Mouse (Mus musculus): ENCODE data around the gene G6pc3.

The G6pc3 gene

DNA sequence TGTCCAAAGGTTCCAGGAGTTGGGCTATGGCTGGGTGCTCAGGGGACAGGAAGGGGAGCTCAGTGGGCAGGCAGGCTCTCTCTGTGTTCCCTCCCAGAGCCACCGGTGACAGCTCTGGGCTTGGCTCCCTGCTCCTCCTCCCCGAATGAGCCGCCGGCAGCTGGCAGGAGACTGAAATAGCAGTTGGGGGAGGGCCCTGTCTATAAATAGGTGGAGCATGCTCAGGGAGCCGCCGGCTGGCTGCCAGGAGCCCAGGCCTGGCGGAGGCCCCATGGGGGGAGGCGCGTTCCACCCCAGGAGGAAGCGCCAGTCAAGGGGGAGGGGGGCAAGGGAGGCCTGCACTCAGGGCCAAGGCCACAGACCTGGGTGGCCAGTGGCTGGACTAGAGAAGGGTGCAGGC, 29.4 kb downstream of the G6pc3 start:
- DNase-seq (ENCODE audit: low spot score in 2 of 2), result peak; percentile 91

DNA sequence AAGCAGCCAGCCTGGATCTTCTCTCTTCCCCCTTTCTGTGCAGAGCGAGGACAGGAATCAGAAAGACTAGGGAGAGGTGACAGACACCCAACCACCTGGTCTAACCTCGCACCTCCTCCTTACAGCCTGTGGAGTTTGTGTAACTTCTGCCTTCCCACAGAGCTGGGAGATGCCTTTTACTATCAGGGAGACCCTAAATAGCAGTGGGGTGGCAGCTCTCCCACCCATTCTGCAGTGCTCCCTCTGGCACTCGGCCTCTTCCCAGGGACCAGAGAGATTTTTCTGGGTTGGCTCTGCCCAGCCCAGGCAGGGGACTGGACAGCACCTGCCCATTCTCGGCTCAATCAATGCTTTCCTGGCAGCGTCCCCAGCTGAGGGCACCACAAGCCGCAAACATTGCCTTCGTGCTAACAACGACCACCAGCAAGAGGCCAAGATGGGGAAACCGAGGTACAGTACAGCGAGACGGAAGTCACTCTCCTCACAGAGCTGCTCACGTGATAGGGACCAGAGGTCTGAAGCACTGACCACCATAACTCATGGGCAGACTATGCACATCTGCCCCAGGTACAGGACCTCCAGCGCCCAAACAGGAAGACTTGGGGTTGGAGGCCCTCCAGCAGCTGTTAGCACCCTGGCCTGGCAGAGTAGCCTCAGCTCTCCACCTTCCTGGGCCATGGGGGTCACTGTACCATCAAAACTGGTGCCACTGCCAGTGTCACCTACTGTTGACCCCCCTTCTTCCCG, 30.0 kb downstream of the G6pc3 start:
- no peak for DNase-seq (ENCODE audit: low spot score in 2 of 2)

DNA sequence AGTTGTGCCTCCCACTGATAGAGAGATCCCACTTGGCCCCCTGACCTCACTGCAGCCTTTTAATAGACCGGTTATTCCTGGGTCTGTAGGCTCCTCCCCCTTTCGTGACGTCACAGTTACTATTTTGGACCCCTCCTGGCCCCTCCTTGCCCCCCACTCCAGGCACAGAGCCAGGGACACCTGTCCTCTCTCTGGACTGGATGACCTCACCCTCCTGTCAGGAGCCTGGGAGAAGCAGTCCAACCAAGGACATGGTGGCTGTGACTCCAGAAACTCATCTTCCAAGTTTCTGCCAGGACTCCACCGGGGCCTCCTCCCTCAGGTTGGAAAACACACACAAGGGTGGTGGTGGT, 30.6 kb downstream of the G6pc3 start:
- no peak for DNase-seq (ENCODE audit: low spot score in 2 of 2)

DNA sequence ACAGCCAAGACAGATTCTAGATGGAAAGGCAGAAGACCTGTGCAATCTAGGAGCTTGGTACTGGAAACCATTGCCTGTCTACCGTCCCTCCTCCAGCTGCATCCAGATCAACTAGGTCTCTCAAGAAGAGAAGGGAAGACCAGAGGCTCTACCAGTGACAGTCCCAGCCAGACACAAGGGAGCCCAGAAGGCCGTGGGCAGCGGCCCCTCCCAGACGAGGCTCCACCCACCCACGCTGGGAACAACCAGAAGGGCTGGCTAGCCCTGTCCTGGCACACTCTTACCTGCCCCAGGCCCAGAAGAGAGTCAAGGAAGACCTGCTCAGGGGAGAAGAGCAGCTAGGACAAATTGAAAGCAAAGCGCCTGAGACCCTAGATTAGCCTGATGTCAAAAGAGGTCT, 31.0 kb downstream of the G6pc3 start:
- DNase-seq (ENCODE audit: low spot score in 2 of 2), result no peak

DNA sequence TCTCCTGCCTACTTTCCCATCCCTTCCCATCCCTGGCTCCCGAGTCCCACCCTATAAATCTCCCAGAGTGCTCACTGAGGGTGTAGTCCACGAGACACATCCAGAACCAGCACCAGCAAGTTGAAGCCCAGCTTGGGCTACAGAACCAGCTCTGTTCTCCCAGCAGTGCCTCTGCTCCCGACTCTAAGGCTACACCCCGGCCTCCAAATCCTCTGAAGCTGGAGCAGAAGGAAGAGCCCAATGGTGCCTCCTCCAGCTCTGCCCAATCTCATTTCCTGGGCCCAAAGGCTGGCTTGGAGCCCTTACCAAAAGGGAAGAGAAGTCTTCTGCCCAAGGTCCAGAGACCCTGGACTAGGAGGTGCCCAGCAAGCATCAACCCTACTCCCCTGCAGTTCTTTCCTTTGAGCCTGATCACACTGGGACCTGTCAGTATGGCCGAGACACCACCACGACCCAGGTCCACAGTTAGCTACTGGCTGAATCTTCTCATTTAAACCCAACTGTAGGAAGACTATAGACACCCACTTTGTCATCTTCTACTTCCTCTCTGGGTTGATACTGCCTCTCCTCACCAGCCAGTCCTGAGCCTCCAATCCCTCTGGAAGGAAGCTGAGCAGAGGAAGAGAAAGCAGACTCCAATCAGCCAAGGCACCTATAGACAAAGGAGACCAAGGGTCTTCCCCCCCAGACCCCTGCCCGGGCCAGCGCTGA, 32.0 kb downstream of the G6pc3 start:
- no peak for DNase-seq (ENCODE audit: low spot score in 2 of 2)

DNA sequence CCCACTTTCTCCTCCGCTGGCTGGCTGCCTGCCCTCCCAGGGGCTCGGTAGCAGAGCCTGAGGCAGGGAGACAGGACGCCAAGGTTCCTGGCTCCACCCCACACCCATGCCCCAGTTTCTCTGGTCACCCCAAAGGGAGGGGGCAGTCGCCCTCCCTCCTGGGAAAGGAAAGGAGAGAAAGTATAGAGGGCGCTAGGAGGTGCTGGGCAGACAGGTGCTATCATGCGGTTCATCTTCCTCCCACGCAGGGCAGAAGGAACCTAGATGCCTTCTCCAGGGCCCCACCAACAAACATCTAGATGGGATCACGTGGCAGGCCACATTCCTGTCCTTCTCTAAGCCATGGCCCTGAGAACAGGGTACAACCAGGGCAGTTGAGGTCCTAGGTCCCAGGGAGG, 32.5 kb downstream of the G6pc3 start:
- no peak for DNase-seq (ENCODE audit: low spot score in 2 of 2)

DNA sequence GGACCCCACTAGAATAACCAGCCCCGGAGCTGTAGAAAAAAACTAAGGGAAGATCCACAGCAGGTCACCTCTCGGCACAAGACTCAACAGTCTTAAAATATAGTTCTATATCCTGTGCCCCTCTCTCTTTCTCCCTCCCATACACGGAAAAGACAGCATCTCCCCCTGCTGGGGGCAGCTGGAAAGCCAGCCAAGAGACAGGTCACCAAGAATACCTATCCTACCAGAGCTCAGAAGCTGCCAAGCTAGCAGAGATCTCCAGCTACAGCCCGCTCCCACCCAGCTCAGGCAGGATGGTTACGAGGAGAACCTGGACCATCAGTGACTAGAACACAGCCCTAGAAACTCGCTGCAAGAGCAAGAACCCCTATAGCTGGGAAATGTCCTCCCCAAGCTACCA, 33.7 kb downstream of the G6pc3 start:
- no peak for DNase-seq (ENCODE audit: low spot score in 2 of 2)

DNA sequence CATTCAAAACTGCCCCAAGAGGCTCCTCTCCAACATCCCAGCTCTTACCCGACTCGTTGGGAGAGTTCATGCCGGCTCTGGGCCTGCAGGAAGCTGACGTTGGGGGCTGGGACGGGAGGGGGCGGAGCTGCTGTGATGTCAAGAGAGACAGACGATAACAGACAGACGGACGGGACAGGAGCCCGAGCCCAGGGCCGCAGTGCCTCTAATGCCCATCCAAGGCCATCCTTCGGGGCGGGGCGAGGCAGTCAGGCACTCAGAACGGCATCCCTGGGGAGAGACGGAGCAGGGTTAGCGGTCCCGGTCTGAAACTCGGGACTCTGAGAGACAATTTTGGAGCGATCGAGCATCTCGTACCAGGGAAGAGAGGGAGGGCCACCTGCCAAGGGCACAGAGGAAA, 35.3 kb downstream of the G6pc3 start:
- no peak for DNase-seq (ENCODE audit: low spot score in 2 of 2)

DNA sequence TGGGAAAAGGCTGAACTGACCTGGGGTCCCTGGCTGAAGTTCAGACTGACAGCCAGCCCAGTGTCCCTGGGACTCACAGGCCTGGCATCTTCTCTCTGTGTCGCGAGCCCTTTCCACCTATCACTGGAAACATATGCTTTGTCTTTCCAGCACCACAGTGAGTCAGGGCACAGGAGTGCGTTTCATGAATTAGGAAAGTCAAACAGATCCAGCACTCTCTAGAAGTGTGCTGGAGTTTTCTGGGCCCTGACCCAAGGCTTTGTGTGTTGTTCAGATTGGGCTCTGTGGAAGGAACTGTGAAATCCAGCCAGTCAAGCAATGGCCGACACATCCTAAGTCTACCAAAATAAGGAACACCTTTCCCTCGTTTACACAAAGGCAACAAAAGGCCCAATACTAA, 35.8 kb downstream of the G6pc3 start:
- DNase-seq (ENCODE audit: low spot score in 2 of 2), result no peak

DNA sequence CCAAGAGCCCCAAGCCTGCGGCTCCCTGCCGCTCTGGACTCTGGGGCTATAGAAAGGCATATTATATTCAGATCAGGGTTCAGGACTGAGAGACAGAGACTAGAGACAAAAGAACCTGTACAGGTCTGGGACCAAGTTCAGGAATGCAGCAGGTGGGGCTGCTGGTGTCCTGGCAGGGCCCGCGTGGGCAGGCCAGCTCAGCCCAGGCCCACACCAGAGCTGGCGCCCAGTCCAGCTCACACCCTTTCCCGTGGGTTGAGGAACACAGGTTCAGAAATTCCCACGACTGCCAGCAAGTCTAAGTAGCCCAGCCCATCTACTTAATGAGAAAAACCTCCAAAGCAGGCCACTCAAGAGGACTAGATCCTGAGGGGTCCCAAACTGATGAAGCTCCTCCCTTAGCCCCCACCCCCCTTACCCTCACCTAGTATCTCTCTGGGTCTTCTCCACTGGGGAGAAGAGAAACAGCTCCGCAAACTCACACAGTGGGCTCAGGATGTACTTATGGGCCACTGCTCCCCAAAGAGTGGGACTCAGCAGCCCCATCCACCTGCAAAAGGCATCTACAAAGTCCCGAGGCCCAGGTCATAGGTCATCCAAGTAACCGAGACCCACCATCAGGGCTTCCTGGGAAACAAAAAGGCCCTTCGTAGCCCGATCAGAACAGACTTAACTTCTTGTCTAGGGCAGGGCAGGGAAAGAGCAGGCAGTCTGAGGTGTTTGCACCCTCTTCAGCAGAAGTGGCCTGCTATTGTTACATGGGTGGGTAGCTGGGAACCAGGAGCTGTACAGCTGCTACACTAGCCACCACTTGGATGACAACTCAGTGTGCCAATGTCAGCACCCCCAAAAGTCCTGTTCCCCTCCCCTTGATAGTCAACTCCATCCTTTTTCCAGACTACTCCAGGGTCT, 36.9 kb downstream of the G6pc3 start:
- no peak for DNase-seq (ENCODE audit: low spot score in 2 of 2)

DNA sequence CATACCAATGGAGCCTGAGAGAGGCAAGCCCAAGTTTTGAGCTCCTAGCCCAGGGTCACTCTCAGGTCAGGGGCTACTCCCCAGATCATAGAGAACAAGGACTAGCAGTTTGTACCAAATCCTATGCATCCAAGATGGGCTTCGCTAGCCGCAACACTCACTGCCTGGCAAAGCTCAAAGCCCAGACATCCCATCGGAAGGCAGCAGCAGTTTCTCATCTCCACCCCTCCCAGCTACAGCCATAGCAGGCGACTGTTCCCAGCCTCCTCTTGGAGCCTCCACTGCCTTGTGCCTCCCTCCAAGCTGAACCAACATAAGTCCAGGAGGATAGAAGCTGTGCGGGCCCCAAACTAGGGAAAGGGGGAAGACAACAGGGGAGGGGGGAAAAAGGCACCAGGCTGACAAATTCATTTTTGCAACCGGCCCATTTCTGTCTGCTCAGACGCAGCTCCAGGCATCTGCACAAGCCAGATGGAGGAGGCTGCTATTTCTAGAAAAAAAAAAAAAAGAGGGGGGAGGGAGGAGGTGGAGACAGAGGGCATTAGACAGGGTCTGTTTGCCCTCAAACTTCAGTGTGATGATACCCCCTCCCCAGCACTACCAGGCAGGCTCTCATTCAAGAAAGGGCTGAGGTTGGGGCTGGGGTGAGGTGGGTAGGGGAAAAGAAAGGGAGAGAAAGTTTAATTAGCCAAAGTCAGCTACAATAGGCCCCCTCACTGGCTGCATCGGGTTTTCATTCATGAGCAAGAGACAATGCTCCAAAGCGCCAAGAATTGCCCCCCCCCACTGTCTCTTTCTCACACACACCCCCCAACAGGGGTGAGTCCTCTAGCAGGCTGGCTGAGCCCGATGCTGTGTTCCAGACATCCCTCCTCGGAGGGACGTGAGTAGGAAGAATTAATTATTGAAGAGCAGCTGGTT, 38.1 kb downstream of the G6pc3 start:
- DNase-seq (ENCODE audit: low spot score in 2 of 2), result no peak

DNA sequence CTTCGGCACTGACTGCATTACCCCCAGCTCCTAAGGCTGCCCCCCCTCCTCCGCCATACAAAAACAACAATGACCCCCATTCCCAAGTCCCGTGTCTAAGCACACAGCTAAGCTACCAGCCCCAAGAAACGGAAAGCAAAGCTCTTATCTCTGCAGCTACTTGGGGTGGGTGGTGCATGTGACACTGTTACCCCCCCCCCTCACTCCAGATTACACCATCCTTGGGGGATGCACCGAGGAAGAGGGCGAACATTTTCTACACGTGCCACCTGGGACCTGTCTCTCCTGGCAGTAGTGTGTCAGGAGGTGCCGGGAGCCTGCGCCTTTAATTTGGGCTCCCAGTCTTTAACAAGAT, 38.7 kb downstream of the G6pc3 start:
- no peak for DNase-seq (ENCODE audit: low spot score in 2 of 2)

DNA sequence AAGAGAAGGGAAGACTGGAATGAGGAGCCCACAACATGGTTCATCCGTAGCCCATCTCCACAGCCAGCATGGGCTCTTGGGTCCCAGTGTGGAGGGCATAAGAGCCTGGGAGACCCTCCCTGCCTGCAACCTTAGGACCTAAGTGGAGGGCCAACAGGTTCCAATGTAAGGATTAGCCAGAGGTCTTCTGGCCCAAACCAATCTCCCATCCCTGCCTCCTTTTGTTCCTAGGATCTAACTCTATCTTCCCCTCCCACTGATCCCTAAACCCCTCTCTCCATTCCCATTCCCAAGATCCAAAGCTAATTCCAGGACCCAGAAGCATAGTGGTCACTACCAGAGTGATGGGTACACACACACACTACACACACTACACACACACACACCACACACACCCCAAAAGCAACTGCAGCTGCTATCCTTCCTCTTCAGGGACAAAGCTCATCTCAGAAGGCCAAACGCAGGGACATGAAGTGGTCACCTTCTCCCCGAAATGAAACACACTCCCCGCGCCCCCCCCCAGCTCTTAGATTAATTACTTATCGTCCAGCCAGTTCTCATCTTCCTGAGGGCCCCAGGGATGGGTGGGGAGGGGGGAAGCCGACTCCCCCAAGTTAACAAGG, 39.3 kb downstream of the G6pc3 start:
- DNase-seq (ENCODE audit: low spot score in 2 of 2), result no peak

DNA sequence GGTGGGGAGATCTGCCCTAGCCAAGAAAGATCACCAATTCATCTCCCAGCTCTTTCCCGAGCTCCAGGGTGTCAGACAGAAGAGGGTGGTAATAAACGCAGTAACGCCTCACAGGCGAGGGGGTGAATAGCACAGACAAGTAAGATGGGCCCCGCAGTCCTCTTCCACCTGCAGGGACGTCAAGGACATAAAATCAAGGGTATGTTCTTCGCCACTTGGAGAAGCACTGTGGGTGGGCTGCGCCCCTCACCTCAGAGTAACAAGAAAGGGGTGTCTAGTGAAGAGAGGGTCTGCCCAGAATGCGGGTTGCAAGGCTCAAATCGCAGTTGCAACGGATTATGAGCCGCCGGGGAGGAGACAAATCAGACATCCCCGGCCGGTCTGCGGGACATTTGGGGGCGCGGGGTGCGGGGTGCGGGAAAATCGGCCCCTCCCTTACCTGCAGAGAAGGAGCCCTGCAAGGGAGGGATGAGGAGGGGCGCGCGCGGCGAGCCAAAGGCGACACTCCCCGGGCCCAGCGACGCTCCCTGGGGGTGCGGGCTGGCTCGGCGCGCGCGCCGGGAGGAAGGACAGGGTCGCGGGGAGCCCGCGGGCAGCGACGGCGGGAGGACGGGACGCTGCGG, 40.0 kb downstream of the G6pc3 start:
- DNase-seq (ENCODE audit: low spot score in 2 of 2), result no peak

DNA sequence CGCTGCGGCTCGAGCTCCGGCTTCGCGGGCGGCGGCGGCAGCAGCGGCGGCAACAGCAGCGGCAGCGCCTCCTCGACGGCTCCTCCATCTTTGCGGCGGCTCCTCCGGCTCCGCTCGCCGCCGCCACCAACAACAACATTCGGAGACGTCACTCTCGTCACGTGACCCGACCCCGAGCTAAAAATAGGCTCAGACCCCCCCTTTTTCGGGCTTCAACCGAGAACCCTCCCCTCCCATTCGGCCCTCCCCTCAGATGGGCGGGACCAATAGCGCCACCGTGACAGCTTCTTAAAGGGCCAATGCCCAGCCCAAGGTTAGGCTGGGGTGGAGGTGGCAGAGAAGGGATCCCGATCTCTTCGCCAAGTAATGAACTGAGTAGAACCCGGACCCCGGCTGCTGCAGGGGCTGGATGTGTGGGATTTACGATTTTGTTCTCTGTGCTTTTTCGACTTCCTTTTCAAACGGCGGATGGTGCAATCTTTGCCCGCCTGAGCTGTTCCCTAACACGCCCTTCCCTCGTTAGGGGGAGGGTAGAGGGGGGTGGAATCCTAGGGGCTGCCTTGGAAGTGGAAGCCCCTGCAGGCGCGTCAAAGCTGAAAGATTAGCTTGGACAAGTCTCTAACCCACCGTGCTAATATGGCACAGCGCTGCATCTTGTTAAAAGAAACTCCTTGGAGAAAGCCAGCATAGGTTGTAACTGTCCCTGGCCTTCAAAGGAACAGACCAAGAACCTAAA, 40.8 kb downstream of the G6pc3 start, which contains the start of gene Hdac5:
TSS of gene Hdac5 (minus strand) at position 161 of the 736 bp plus-strand sequence.
- peak; percentile 96 to 98 for DNase-seq (ENCODE audit: low spot score in 2 of 2)

DNA sequence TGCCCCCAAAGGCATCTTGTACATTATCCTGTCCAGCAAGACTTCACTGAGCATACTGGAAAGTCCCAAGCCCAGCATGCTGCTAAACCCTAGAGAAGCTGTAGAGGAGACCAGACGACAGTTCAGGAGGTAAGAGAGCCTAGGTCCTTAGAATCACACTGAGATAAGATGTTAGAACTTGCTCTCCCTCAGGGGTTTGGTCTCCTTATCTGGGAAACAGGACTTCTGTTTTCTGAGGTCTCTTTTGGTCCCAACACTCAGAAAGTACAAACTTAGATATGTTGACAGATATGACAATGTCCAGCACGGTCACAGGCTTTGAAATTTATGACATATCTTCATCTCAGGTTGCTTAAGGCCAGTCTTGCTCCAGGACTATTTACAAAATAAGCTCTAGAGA, 46.6 kb downstream of the G6pc3 start:
- no peak for DNase-seq (ENCODE audit: low spot score in 2 of 2)

DNA sequence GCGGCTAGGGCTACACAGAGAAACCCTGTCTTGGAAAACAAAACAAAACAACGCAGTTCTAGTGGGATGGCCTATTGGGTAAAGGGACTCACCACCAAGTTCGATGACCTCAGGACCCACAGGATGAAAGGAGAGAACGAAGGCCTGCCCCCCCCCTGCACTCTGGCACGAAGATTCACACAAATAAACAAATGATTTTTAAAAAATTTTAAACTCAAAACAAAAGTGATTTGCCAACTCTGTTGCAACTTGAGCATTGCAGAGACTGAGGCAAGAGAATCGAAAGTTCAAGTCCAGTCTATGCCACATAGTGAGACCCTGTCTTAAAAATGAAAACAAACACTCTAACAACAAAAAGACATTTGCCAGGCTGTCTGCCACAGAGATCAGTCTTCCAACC, 51.2 kb downstream of the G6pc3 start:
- no peak for DNase-seq (ENCODE audit: low spot score in 2 of 2)

DNA sequence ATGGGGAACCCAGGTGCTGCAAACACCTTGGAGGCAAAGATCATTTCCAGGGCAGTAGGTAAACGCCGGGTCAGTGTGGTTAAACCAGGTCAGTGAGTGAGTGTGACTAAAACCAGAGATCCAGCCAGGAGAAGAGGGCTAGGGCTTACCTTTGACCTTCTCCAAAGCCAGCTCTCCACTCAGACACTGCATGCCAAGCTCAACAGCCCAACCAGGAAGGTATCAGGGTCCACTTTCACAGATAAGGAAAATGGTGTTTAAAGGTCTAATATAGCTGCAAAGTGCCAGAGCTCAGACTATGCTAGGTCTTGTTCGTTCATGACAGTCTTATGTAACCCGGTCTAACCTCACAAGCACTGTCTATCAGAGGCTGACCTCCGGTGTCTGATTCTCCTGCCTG, 51.8 kb downstream of the G6pc3 start:
- no peak for DNase-seq (ENCODE audit: low spot score in 2 of 2)

DNA sequence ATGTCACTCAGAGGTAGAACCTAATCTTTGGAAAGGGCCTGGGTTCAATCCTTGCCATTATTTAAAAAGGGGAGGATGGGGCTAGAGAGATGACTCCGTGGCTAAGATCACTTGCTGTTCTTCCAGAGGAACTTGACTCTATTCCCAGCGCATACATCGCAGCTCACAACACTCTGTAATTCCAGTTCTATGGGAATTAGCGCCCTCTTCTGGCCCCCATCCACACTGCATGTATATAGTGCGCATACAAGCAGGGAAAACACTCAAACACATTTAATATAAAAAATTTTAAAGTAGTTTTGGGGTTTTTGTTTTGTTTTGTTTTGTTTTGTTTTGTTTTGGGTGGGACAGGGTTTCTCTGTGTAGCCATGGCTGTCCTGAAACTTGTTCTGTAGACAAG, 52.5 kb downstream of the G6pc3 start:
- DNase-seq (ENCODE audit: low spot score in 2 of 2), result no peak

Data from frontal cortex, postnatal 14 days (tissue).